Mouse (Mus musculus): Measurements from ENCODE around the gene Akap13.

DNA sequence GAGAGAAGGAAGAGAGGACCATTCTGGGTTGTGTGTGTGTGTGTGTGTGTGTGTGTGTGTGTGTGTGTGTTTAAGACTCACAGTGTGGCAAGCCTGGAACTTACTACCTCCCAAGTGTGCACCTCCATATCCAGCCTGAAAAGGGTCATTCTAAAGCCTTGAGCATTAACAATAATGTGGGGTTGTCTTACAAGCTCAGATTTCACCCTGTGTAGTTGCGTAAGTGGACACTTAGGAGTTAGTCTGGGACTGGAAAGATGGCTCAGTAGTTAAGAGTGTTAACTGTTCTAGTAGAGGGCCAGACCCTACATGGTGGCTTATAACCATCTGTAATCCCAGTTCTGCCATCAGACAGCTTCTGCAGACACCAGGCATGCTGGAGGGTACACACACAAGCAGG, 18.7 kb downstream of the Akap13 start:
- TF ChIP-seq CTCF (IDR thresholded peaks at IDR 0.05; ENCODE audit: insufficient read depth, low read length) (no peak), POLR2A (IDR thresholded peaks at IDR 0.05; ENCODE audit: borderline replicate concordance, extremely low read depth, low read depth, low read length) (no peak)
